Mouse (Mus musculus) right cerebral cortex, postnatal 14 days (tissue): ENCODE measurements around the gene Mybpc3.

ENCODE experiments used
- DNase-seq: peaks from one replicate; pipeline ENCODE4 v3.0.0; 2022

Mybpc3 gene

GRCm38 (mm10) chr2:91175490-91175889, 57.5 kb downstream of the Mybpc3 start:
- DNase-seq = no peak

GRCm38 (mm10) chr2:91176234-91176633, 58.3 kb downstream of the Mybpc3 start:
- no peak for DNase-seq

- DNase-seq = no peak
Observed at GRCm38 (mm10) chr2:91179825-91180224, 61.9 kb downstream of the Mybpc3 start.

- no peak for DNase-seq
Observed at GRCm38 (mm10) chr2:91180706-91181105, 62.8 kb downstream of the Mybpc3 start.

- DNase-seq = no peak
Observed at GRCm38 (mm10) chr2:91182016-91182404, 64.1 kb downstream of the Mybpc3 start.

GRCm38 (mm10) chr2:91182405-91183147, 64.6 kb downstream of the Mybpc3 start:
- peak; percentile 88 for DNase-seq

GRCm38 (mm10) chr2:91183148-91183513, 65.2 kb downstream of the Mybpc3 start:
- DNase-seq = peak; percentile 96

GRCm38 (mm10) chr2:91183711-91184405, 65.9 kb downstream of the Mybpc3 start, which contains the start of gene Madd:
Madd (minus strand) TSS chr2:91183837.
- no peak for DNase-seq
